Mouse (Mus musculus): ENCODE measurements around the gene Elf3. TPM values are rescaled to one million over a fixed set of nuclear protein-coding genes. Genes with fewer than 3 reads are reported as not detected.
"Not testable (repeated sequence)": the region's sequence is repeated elsewhere in the genome, so short reads cannot be mapped to it uniquely, and the experiment has no call there.

Elf3 gene
- polyA plus RNA-seq, 1 experiment from 2014 or later = 25.8 TPM

- no peaks in the 10 kb centered on the region for H3K27me3 ChIP-seq
- ATAC-seq (replicated peaks; ENCODE audit: low FRiP score) = no peak
- H3K4me2 ChIP-seq = no peak overlapping the region
- H3K4me1 ChIP-seq = peaks cover 16% of the 10 kb centered on the region
- H3K36me3 ChIP-seq = peaks cover 65% of the 10 kb centered on the region
- H3K9ac ChIP-seq = no peak overlapping the region
- 69% methylated on average over 9 of the region's 9 CpGs for WGBS
- H3K27ac ChIP-seq = no peak overlapping the region
- no peaks in the 10 kb centered on the region for H3K9me3 ChIP-seq (replicated peaks)
- no peak overlapping the region for H3K4me3 ChIP-seq (replicated peaks)
These were observed 4.9 kb upstream of the Elf3 start for GRCm38 (mm10) chr1:135263316-135263715.

GRCm38 (mm10) chr1:135262329-135262728, 4.0 kb upstream of the Elf3 start:
- H3K36me3 ChIP-seq = peaks cover 55% of the 10 kb centered on the region
- no peak for ATAC-seq (replicated peaks; ENCODE audit: low FRiP score)
- H3K9ac ChIP-seq = no peak overlapping the region
- no peaks in the 10 kb centered on the region for H3K9me3 ChIP-seq (replicated peaks)
- H3K27me3 ChIP-seq = no peaks in the 10 kb centered on the region
- H3K27ac ChIP-seq = no peak overlapping the region
- no peak overlapping the region for H3K4me2 ChIP-seq
- 93% methylated on average over 3 of the region's 3 CpGs for whole genome bisulfite sequencing
- peaks cover 20% of the 10 kb centered on the region for H3K4me1 ChIP-seq
- no peak overlapping the region for H3K4me3 ChIP-seq (replicated peaks)

- ATAC-seq (replicated peaks; ENCODE audit: low FRiP score) = no peak
- Histone ChIP-seq H3K36me3 (peaks cover 42% of the 10 kb centered on the region), H3K9ac (no peak overlapping the region), H3K4me2 (no peak overlapping the region), H3K27me3 (no peaks in the 10 kb centered on the region), H3K27ac (peak overlapping the region; percentile 25; the same call in 1 of the 2 replicates), H3K4me1 (peaks cover 29% of the 10 kb centered on the region), H3K9me3 (replicated peaks) (no peaks in the 10 kb centered on the region), H3K4me3 (replicated peaks) (no peak overlapping the region)
- WGBS = 64% methylated on average over 6 of the region's 6 CpGs
These were observed 2.6 kb upstream of the Elf3 start for GRCm38 (mm10) chr1:135260931-135261330.

GRCm38 (mm10) chr1:135259128-135259436, 714 bp upstream of the Elf3 start:
- Histone ChIP-seq H3K4me1 (peaks cover 39% of the 10 kb centered on the region), H3K36me3 (peaks cover 28% of the 10 kb centered on the region), H3K9me3 (replicated peaks) (no peaks in the 10 kb centered on the region), H3K27me3 (no peaks in the 10 kb centered on the region), H3K4me3 (replicated peaks) (peak overlapping the region; percentile 43), H3K9ac (peak overlapping the region; percentile 27; the same call in 1 of the 2 replicates), H3K27ac (peak overlapping the region; percentile 93), H3K4me2 (peak overlapping the region; percentile 66)
- peak; percentile 75 for ATAC-seq (replicated peaks; ENCODE audit: low FRiP score)
- under 1% methylated on average over 10 of the region's 10 CpGs for WGBS

- Histone ChIP-seq H3K9ac (no peak overlapping the region), H3K9me3 (replicated peaks) (no peaks in the 10 kb centered on the region), H3K4me3 (replicated peaks) (peak overlapping the region; percentile 43; the same call in 1 of the 2 replicates), H3K27me3 (no peaks in the 10 kb centered on the region), H3K4me1 (peaks cover 54% of the 10 kb centered on the region), H3K4me2 (peak overlapping the region; percentile 66), H3K27ac (no peak overlapping the region), H3K36me3 (peaks cover 5% of the 10 kb centered on the region; the same call in 1 of the 2 replicates)
- 78% methylated on average over 6 of the region's 6 CpGs for WGBS
- no peak for ATAC-seq (replicated peaks; ENCODE audit: low FRiP score)
These were observed 2.1 kb downstream of the Elf3 start for GRCm38 (mm10) chr1:135256299-135256698.

GRCm38 (mm10) chr1:135252854-135253253, 5.5 kb downstream of the Elf3 start:
- Histone ChIP-seq H3K4me1 (peaks cover 39% of the 10 kb centered on the region), H3K36me3 (peaks cover 5% of the 10 kb centered on the region; the same call in 1 of the 2 replicates), H3K4me2 (no peak overlapping the region), H3K27ac (no peak overlapping the region), H3K4me3 (replicated peaks) (no peak overlapping the region), H3K9ac (no peak overlapping the region), H3K9me3 (replicated peaks) (no peaks in the 10 kb centered on the region), H3K27me3 (peaks cover 16% of the 10 kb centered on the region)
- no peak for ATAC-seq (replicated peaks; ENCODE audit: low FRiP score)
- WGBS = 18% methylated on average over 4 of the region's 4 CpGs

GRCm38 (mm10) chr1:135251405-135251804, 7.0 kb downstream of the Elf3 start:
- Histone ChIP-seq H3K9ac (no peak overlapping the region), H3K4me1 (peaks cover 33% of the 10 kb centered on the region), H3K27me3 (peaks cover 16% of the 10 kb centered on the region), H3K27ac (peak overlapping the region; percentile 18; the same call in 1 of the 2 replicates), H3K4me2 (no peak overlapping the region), H3K4me3 (replicated peaks) (no peak overlapping the region), H3K36me3 (peaks cover 5% of the 10 kb centered on the region; the same call in 1 of the 2 replicates), H3K9me3 (replicated peaks) (no peaks in the 10 kb centered on the region)
- WGBS = 69% methylated on average over 8 of the region's 8 CpGs
- ATAC-seq (replicated peaks; ENCODE audit: low FRiP score) = no peak

GRCm38 (mm10) chr1:135250706-135251105, 7.7 kb downstream of the Elf3 start:
- Histone ChIP-seq H3K4me1 (peaks cover 28% of the 10 kb centered on the region), H3K27ac (no peak overlapping the region), H3K9me3 (replicated peaks) (no peaks in the 10 kb centered on the region), H3K27me3 (peaks cover 16% of the 10 kb centered on the region), H3K36me3 (peaks cover 5% of the 10 kb centered on the region; the same call in 1 of the 2 replicates), H3K4me2 (no peak overlapping the region), H3K9ac (no peak overlapping the region), H3K4me3 (replicated peaks) (no peak overlapping the region)
- 72% methylated on average over 2 of the region's 3 CpGs for WGBS
- ATAC-seq (replicated peaks; ENCODE audit: low FRiP score) = no peak; the same call in 1 of the 2 replicates

- Histone ChIP-seq H3K4me3 (replicated peaks) (peak overlapping the region; percentile 19), H3K36me3 (no peaks in the 10 kb centered on the region), H3K27me3 (peaks cover 16% of the 10 kb centered on the region), H3K9me3 (replicated peaks) (no peaks in the 10 kb centered on the region), H3K27ac (0 out of 2 replicates have a peak overlapping the region, but pooled peaks have one; percentile 54), H3K4me1 (peaks cover 15% of the 10 kb centered on the region), H3K4me2 (peak overlapping the region; percentile 51), H3K9ac (no peak overlapping the region)
- 5% methylated on average over 15 of the region's 15 CpGs for WGBS
- peak; percentile 78 for ATAC-seq (replicated peaks; ENCODE audit: low FRiP score)
These were observed 9.9 kb downstream of the Elf3 start for GRCm38 (mm10) chr1:135248434-135248850.

- Histone ChIP-seq H3K36me3 (no peaks in the 10 kb centered on the region), H3K4me1 (0 out of 2 replicates have a peak, but pooled peaks cover 5% of the 10 kb centered on the region), H3K4me3 (replicated peaks) (no peak overlapping the region), H3K9ac (no peak overlapping the region), H3K9me3 (replicated peaks) (no peaks in the 10 kb centered on the region), H3K27ac (no peak overlapping the region), H3K4me2 (no peak overlapping the region), H3K27me3 (peaks cover 10% of the 10 kb centered on the region)
- no peak for ATAC-seq (replicated peaks; ENCODE audit: low FRiP score)
- WGBS = 71% methylated on average over 8 of the region's 8 CpGs
These were observed 14.4 kb downstream of the Elf3 start for GRCm38 (mm10) chr1:135244014-135244413.

- not testable (repeated sequence) for H3K4me1 ChIP-seq; H3K27ac ChIP-seq; H3K9me3 ChIP-seq (replicated peaks); H3K27me3 ChIP-seq; H3K9ac ChIP-seq; H3K4me3 ChIP-seq (replicated peaks); ATAC-seq (replicated peaks; ENCODE audit: low FRiP score); H3K4me2 ChIP-seq; H3K36me3 ChIP-seq
- 90% methylated on average over 4 of the region's 4 CpGs for WGBS
These were observed 18.2 kb downstream of the Elf3 start for GRCm38 (mm10) chr1:135240206-135240605.

- Histone ChIP-seq H3K27me3 (no peaks in the 10 kb centered on the region), H3K27ac (no peak overlapping the region), H3K4me1 (peaks cover 5% of the 10 kb centered on the region; the same call in 1 of the 2 replicates), H3K36me3 (no peaks in the 10 kb centered on the region), H3K4me2 (no peak overlapping the region), H3K4me3 (replicated peaks) (no peak overlapping the region), H3K9ac (no peak overlapping the region), H3K9me3 (replicated peaks) (no peaks in the 10 kb centered on the region)
- peak; percentile 66 for ATAC-seq (replicated peaks; ENCODE audit: low FRiP score)
- WGBS = 48% methylated on average over 12 of the region's 12 CpGs
These were observed 21.1 kb downstream of the Elf3 start for GRCm38 (mm10) chr1:135237131-135237851.

All from kidney, embryonic 15.5 days (tissue).